Mouse (Mus musculus) megakaryocyte, embryonic 14.5 days (primary cell): ENCODE results near the gene Hes1.

Experiments
- FLI1 ChIP-seq: IDR thresholded peaks from 2 replicates; pipeline ENCODE4 v1.6.1; 2012; ENCODE audit warnings: low read length, inconsistent platforms, mixed read lengths
- GATA1 ChIP-seq: IDR thresholded peaks from 3 replicates; pipeline ENCODE4 v1.6.1; 2012; ENCODE audit warnings: mixed read lengths, low read length, inconsistent platforms, borderline replicate concordance

- TF ChIP-seq FLI1 = no peak
- TF ChIP-seq GATA1 = no peak
Measured at GRCm38 (mm10) chr16:30032326-30032904, 31.8 kb upstream of the Hes1 start.
